In the genomic region with DNA sequence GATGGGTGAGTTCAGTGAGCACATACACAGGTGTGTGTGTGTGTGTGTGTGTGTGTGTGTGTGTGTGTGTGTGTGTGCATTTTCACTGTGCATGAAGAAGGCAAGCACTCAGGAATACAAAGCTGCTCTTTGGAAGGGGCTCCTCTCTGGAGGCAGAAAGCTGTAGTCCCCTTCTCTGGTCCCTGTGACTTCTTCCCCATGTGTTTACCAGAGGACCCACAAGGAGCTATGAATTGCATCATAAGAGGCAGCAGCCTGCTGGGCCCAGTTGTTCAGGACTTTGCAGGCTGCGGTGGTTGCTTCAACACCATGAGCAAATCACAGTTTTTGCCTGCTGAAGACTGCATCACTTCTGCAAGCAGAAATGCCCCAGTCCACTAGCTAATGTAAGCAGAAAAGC, we compare ENCODE assay signal across 10 mouse cellular contexts. TPM values are rescaled to one million over a fixed set of nuclear protein-coding genes. Genes with fewer than 3 reads are reported as not detected.
A peak's percentile ranks its signal among the peaks of the same experiment; 100 is the strongest.
DNase-seq lines count a peak whose midpoint lies in the region; ATAC-seq and TF ChIP-seq lines count a peak whose summit lies in the region.
"Had no signal": no experiment of that assay in that cellular context is flagged by ENCODE, and none has a peak within 500 bp of the region (broad histone marks: within the 10 kb centered on the region; RNA-seq: fewer than 3 reads in every experiment).

No protein-coding gene starts in this region.

- DNase-seq in right cerebral cortex, adult 18-20 months = peak; percentile 30
- DNase-seq in right cerebral cortex, postnatal 36 days (ENCODE audit: low spot score in 2 of 2) = no peak
- DNase-seq in midbrain, postnatal 0 days (ENCODE audit: low spot score) = peak; percentile 39
- DNase-seq in gastrocnemius, postnatal 25 days = no peak
- DNase-seq in B cell, adult 2 months = no peak
- no peak for DNase-seq in kidney, adult 11 months
- DNase-seq: spleen, adult 18-20 months had no signal

- peak overlapping the region; percentile 86 for H3K4me2 ChIP-seq in hindbrain, embryonic 15.5 days
- peak overlapping the region; percentile 88 for H3K4me2 ChIP-seq in midbrain, postnatal 0 days (ENCODE audit: low read depth, low read length, poor library complexity, severe bottlenecking)
- no peak overlapping the region; the same call in 1 of the 2 replicates for H3K4me2 ChIP-seq in heart, embryonic 11.5 days

- whole genome bisulfite sequencing in hindbrain, embryonic 15.5 days = 23% methylated on average over 1 of the region's 1 CpGs
- 13% methylated on average over 1 of the region's 1 CpGs for WGBS in midbrain, postnatal 0 days
- 30% methylated on average over 1 of the region's 1 CpGs for WGBS in heart, embryonic 11.5 days (ENCODE audit: insufficient replicate concordance)

- H3K4me3 ChIP-seq in hindbrain, embryonic 15.5 days = peak overlapping the region; percentile 54
- H3K4me3 ChIP-seq in midbrain, postnatal 0 days (ENCODE audit: low read depth, low read length) = peak overlapping the region; percentile 58
- no peak overlapping the region for H3K4me3 ChIP-seq in heart, embryonic 11.5 days (ENCODE audit: low read depth, low read length)

- no peaks in the 10 kb centered on the region for H3K9me3 ChIP-seq in hindbrain, embryonic 15.5 days
- H3K9me3 ChIP-seq in midbrain, postnatal 0 days (ENCODE audit: low read length) = no peaks in the 10 kb centered on the region
- no peaks in the 10 kb centered on the region for H3K9me3 ChIP-seq in heart, embryonic 11.5 days (replicated peaks; ENCODE audit: control insufficient read depth, low read length)

- peak overlapping the region; percentile 77 for H3K27ac ChIP-seq in hindbrain, embryonic 15.5 days (replicated peaks)
- peak overlapping the region; percentile 76 for H3K27ac ChIP-seq in midbrain, postnatal 0 days (ENCODE audit: low read depth, low read length)
- H3K27ac ChIP-seq in heart, embryonic 11.5 days (ENCODE audit: low read depth, low read length) = no peak overlapping the region

- H3K9ac ChIP-seq in hindbrain, embryonic 15.5 days = peak overlapping the region; percentile 49
- peak overlapping the region; percentile 59 for H3K9ac ChIP-seq in midbrain, postnatal 0 days (replicated peaks; ENCODE audit: low read length, poor library complexity, severe bottlenecking)
- no peak overlapping the region for H3K9ac ChIP-seq in heart, embryonic 11.5 days (ENCODE audit: low read depth, low read length)

- peaks cover 19% of the 10 kb centered on the region for H3K4me1 ChIP-seq in hindbrain, embryonic 15.5 days (replicated peaks)
- H3K4me1 ChIP-seq in midbrain, postnatal 0 days (ENCODE audit: insufficient read depth, low read length) = 0 out of 2 replicates have a peak, but pooled peaks cover 3% of the 10 kb centered on the region
- peaks cover 5% of the 10 kb centered on the region; the same call in 1 of the 2 replicates for H3K4me1 ChIP-seq in heart, embryonic 11.5 days (ENCODE audit: control insufficient read depth, insufficient read depth, low read length)

- H3K36me3 ChIP-seq in hindbrain, embryonic 15.5 days = no peaks in the 10 kb centered on the region
- no peaks in the 10 kb centered on the region; the same call in 1 of the 2 replicates for H3K36me3 ChIP-seq in midbrain, postnatal 0 days (ENCODE audit: insufficient read depth, low read length)
- H3K36me3 ChIP-seq in heart, embryonic 11.5 days (ENCODE audit: control insufficient read depth, insufficient read depth, low read length) = no peaks in the 10 kb centered on the region

- 0 out of 2 replicates have a peak, but pooled peaks cover 3% of the 10 kb centered on the region for H3K27me3 ChIP-seq in hindbrain, embryonic 15.5 days
- no peaks in the 10 kb centered on the region for H3K27me3 ChIP-seq in midbrain, postnatal 0 days (ENCODE audit: insufficient read depth, low read length)
- peaks cover 44% of the 10 kb centered on the region for H3K27me3 ChIP-seq in heart, embryonic 11.5 days (ENCODE audit: control insufficient read depth, insufficient read depth, low read length)

- ATAC-seq in hindbrain, embryonic 15.5 days (ENCODE audit: low FRiP score, low read depth) = no peak
- ATAC-seq in midbrain, postnatal 0 days (ENCODE audit: low FRiP score) = peak; percentile 18; the same call in 1 of the 2 replicates
- ATAC-seq in heart, embryonic 11.5 days (replicated peaks; ENCODE audit: insufficient number of reproducible peaks, low FRiP score, low TSS enrichment) = no peak

- TF ChIP-seq CTCF in midbrain, postnatal 0 days (IDR thresholded peaks at IDR 0.05) = no peak

RNA-seq across cellular contexts. Expression of gene Vstm2a, which starts 0.8 kb away (rescaled TPM):
- polyA plus RNA-seq in hindbrain, embryonic 15.5 days (2015; fragmentation: Nextera tagmentation; extraction: Ambion mirVana) = 82.4 and 92.9 TPM in 2 replicates
- total RNA-seq in midbrain, postnatal 0 days (2014; rRNA removed) = 164 and 172 TPM in 2 replicates
- 128 and 134 TPM in 2 replicates for polyA plus RNA-seq in midbrain, postnatal 0 days (2015; fragmentation: Nextera tagmentation; extraction: Ambion mirVana)
- 0.35 and 0.46 TPM in 2 replicates for polyA plus RNA-seq in heart, embryonic 11.5 days (2014; fragmentation: Nextera tagmentation; extraction: Ambion mirVana)
- under 1 TPM in 1 of 2 experiments, not detected in 1; 0.46 TPM for total RNA-seq in gastrocnemius, postnatal 25 days (2021)
- total RNA-seq: megakaryocyte progenitor cell, adult 5-6 weeks had no signal

Comparison
In these comparisons a context has a peak if more than half of its experiments do, and no peak if none do; other contexts are left out.
1. DNase-seq: peak in right cerebral cortex, adult 18-20 months (single experiment) and midbrain, postnatal 0 days (single experiment); none in right cerebral cortex, postnatal 36 days (0 of 2), gastrocnemius, postnatal 25 days (single experiment), B cell, adult 2 months (0 of 2) and kidney, adult 11 months (single experiment).
2. RNA of gene Vstm2a, which starts 0.8 kb away (polyA plus RNA-seq): 128 to 134 TPM in midbrain, postnatal 0 days and 82.4 to 92.9 TPM in hindbrain, embryonic 15.5 days; 0.35 to 0.46 TPM in heart, embryonic 11.5 days; every median in the first group is over 10 times any median in the second.